Mouse (Mus musculus): Measurements from ENCODE around the gene Napa. TPM values are rescaled to one million over a fixed set of nuclear protein-coding genes. Genes with fewer than 3 reads are reported as not detected.
A peak's percentile ranks its signal among the peaks of the same experiment; 100 is the strongest.

Napa gene
- polyA plus RNA-seq, 1 experiment from 2014 or later: 154 TPM

DNA sequence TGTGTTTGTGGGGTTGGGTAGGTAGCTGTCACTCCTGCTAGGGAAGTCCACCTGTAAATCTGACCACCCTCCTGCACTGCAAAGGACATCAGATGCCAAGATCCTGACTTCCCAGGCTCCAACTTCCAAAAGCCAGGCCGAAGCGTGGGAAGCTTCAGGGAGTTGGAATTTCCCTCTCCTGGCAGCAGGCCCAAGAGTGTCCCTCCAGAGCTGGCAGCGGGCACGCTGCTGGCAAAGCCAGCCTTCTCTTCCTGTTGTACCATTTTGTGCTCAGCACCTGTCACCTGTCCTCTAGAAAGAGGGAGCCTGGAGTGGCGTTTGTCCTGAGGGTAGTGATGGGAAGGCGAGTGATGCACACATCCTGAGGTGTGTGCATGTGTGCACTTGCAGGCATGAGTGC is 30.1 kb downstream of the Napa start:
- H3K27ac ChIP-seq (ENCODE audit: low read length): no peak overlapping the region
- TF ChIP-seq CTCF (IDR thresholded peaks at IDR 0.05) (no peak), EP300 (IDR thresholded peaks at IDR 0.05) (no peak)
- H3K9ac ChIP-seq (replicated peaks; ENCODE audit: low read depth): no peak overlapping the region
- H3K27me3 ChIP-seq (replicated peaks; ENCODE audit: insufficient read depth, low read length): 0 out of 2 replicates have a peak, but pooled peaks cover 2% of the 10 kb centered on the region
- no peaks in the 10 kb centered on the region for H3K9me3 ChIP-seq (ENCODE audit: low read length)
- H3K4me1 ChIP-seq (ENCODE audit: insufficient read depth, low read depth, low read length): no peaks in the 10 kb centered on the region
- no peak for ATAC-seq
- 77% methylated on average over 6 of the region's 6 CpGs for WGBS
- no peak overlapping the region for H3K4me2 ChIP-seq (replicated peaks; ENCODE audit: low read depth, low read length)
- no peak overlapping the region for H3K4me3 ChIP-seq (ENCODE audit: low read depth, low read length)
- H3K36me3 ChIP-seq (ENCODE audit: insufficient read depth, low read length): 0 out of 2 replicates have a peak, but pooled peaks cover 5% of the 10 kb centered on the region
- no peak for DNase-seq (ENCODE audit: low spot score)

- Histone ChIP-seq H3K4me3 (ENCODE audit: low read depth, low read length) (no peak overlapping the region), H3K4me1 (ENCODE audit: insufficient read depth, low read depth, low read length) (no peaks in the 10 kb centered on the region), H3K9ac (replicated peaks; ENCODE audit: low read depth) (no peak overlapping the region), H3K27me3 (replicated peaks; ENCODE audit: insufficient read depth, low read length) (0 out of 2 replicates have a peak, but pooled peaks cover 2% of the 10 kb centered on the region), H3K4me2 (replicated peaks; ENCODE audit: low read depth, low read length) (no peak overlapping the region), H3K9me3 (ENCODE audit: low read length) (no peaks in the 10 kb centered on the region), H3K36me3 (ENCODE audit: insufficient read depth, low read length) (0 out of 2 replicates have a peak, but pooled peaks cover 5% of the 10 kb centered on the region), H3K27ac (ENCODE audit: low read length) (no peak overlapping the region)
- no peak for ATAC-seq
- TF ChIP-seq EP300 (IDR thresholded peaks at IDR 0.05) (no peak), CTCF (IDR thresholded peaks at IDR 0.05) (no peak)
- WGBS: 55% methylated on average over 5 of the region's 5 CpGs
- DNase-seq (ENCODE audit: low spot score): no peak
These were observed 30.6 kb downstream of the Napa start for GRCm38 (mm10) chr7:16128899-16129298.

DNA sequence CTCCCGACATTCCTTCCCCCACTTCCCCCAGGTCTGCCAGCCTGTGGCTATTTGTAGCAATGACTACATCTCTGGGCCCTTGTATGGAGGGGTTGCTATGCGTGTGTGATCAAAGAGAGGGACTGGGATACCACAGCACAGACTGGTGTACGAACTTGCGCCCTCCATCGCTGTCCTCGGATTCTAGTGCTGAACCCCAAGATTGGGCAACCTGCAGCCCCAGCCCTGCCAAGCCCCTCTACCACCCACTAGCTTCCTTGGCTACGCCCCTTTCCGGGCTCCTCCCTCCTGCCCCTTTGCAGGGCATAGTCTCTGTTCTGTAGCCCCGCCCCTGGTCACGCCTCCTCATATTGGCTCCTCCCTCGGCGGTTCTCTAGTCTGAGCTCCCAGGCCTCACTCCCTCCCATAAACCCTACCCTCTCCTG is 31.2 kb downstream of the Napa start, which contains the start of gene Slc8a2:
Slc8a2 (plus strand) TSS at position 406 of the 425 bp plus-strand sequence.
- no peaks in the 10 kb centered on the region for H3K4me1 ChIP-seq (ENCODE audit: insufficient read depth, low read depth, low read length)
- no peak within 1 kb of the TSS for H3K27ac ChIP-seq (ENCODE audit: low read length)
- TF ChIP-seq CTCF (IDR thresholded peaks at IDR 0.05) (no peak), EP300 (IDR thresholded peaks at IDR 0.05) (no peak)
- no peak within 1 kb of the TSS for H3K9ac ChIP-seq (replicated peaks; ENCODE audit: low read depth)
- H3K9me3 ChIP-seq (ENCODE audit: low read length): no peaks in the 10 kb centered on the region
- H3K4me2 ChIP-seq (replicated peaks; ENCODE audit: low read depth, low read length): peak within 1 kb of the TSS; percentile 68
- peak within 1 kb of the TSS; percentile 41 for H3K4me3 ChIP-seq (ENCODE audit: low read depth, low read length)
- ATAC-seq (peak; percentile 85), DNase-seq (ENCODE audit: low spot score) (peak; percentile 78)
- 5% methylated on average over 12 of the region's 12 CpGs for WGBS
- 0 out of 2 replicates have a peak, but pooled peaks cover 2% of the 10 kb centered on the region for H3K27me3 ChIP-seq (replicated peaks; ENCODE audit: insufficient read depth, low read length)
- 0 out of 2 replicates have a peak, but pooled peaks cover 5% of the 10 kb centered on the region for H3K36me3 ChIP-seq (ENCODE audit: insufficient read depth, low read length)

DNA sequence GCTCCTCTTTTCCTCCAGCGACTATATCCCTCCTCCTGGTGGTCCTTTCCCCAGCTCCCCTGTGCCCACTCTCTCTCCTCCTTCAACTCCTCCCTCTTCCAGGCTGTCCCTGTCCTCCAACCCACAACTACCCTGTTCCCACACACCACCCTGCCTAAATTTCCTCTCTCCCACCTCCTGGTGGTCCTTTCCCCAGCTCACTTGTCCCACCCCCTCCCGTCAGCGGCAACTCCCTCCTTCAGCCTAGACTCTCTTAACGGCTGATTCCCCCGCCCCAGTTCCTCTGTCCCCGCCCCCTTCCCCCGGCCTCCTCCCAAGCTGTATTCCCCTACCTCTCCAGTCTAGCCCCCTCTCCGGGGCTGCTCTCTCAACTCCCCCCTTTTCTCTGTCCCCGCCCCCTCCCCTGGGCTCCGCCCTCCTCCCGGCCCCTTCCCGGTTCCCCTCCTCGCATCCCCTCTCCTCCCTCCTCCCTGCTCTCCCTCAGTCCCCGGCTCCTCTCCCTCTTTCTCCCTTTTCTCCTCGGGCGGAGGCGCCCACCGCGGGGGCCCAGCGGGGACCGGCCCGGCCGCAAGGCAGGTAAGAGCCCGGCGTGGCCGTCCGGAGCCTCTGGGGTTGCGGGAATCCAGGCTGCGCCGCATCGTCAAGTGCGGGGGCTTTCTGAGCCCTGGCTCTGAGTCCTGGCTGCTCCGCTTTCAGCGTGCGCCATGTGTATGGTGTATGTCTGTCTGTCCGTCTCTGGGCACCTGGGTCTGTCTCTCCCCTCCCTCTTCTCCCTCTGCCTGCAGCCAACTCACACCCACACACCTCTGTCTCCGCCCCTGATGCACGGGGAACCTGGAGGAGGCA is 31.8 kb downstream of the Napa start:
- no peaks in the 10 kb centered on the region for H3K9me3 ChIP-seq (ENCODE audit: low read length)
- H3K4me3 ChIP-seq (ENCODE audit: low read depth, low read length): peak overlapping the region; percentile 41
- H3K27me3 ChIP-seq (replicated peaks; ENCODE audit: insufficient read depth, low read length): 0 out of 2 replicates have a peak, but pooled peaks cover 2% of the 10 kb centered on the region
- peak; percentile 52 for DNase-seq (ENCODE audit: low spot score)
- WGBS: 2% methylated on average over 33 of the region's 38 CpGs
- H3K4me2 ChIP-seq (replicated peaks; ENCODE audit: low read depth, low read length): peak overlapping the region; percentile 68
- no peaks in the 10 kb centered on the region for H3K4me1 ChIP-seq (ENCODE audit: insufficient read depth, low read depth, low read length)
- TF ChIP-seq EP300 (IDR thresholded peaks at IDR 0.05) (no peak), CTCF (IDR thresholded peaks at IDR 0.05) (no peak)
- H3K9ac ChIP-seq (replicated peaks; ENCODE audit: low read depth): no peak overlapping the region
- 0 out of 2 replicates have a peak, but pooled peaks cover 5% of the 10 kb centered on the region for H3K36me3 ChIP-seq (ENCODE audit: insufficient read depth, low read length)
- no peak overlapping the region for H3K27ac ChIP-seq (ENCODE audit: low read length)
- ATAC-seq: peak; percentile 63

- Histone ChIP-seq H3K4me3 (ENCODE audit: low read depth, low read length) (no peak overlapping the region), H3K27me3 (replicated peaks; ENCODE audit: insufficient read depth, low read length) (0 out of 2 replicates have a peak, but pooled peaks cover 2% of the 10 kb centered on the region), H3K9me3 (ENCODE audit: low read length) (no peaks in the 10 kb centered on the region), H3K4me2 (replicated peaks; ENCODE audit: low read depth, low read length) (no peak overlapping the region), H3K27ac (ENCODE audit: low read length) (no peak overlapping the region), H3K4me1 (ENCODE audit: insufficient read depth, low read depth, low read length) (no peaks in the 10 kb centered on the region), H3K36me3 (ENCODE audit: insufficient read depth, low read length) (no peaks in the 10 kb centered on the region), H3K9ac (replicated peaks; ENCODE audit: low read depth) (no peak overlapping the region)
- ATAC-seq (no peak), DNase-seq (ENCODE audit: low spot score) (no peak)
- TF ChIP-seq EP300 (IDR thresholded peaks at IDR 0.05) (no peak), CTCF (IDR thresholded peaks at IDR 0.05) (no peak)
- WGBS: 34% methylated on average over 13 of the region's 13 CpGs
These were observed 32.8 kb downstream of the Napa start for GRCm38 (mm10) chr7:16130956-16131634.

DNA sequence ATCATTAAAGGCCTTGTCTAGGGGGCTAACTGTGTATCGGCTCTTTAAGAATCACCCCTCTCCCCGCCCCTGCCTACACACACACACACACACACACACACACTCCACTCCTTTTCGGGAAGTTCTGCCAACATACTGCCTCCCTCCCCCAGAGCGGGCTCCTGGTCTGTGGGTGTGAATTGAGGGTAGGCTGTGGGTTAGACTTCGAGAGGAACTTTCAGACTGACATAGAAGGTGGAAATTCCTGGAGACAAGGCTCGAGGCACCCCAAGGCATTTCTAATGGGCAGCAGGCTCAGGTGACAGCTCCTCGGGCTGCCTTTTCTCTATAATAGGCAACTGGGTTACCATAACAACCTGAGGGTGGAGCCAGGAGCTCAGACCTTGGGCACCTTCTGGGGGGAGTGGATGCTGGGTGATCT is 33.9 kb downstream of the Napa start:
- Histone ChIP-seq H3K4me3 (ENCODE audit: low read depth, low read length) (no peak overlapping the region), H3K9me3 (ENCODE audit: low read length) (no peaks in the 10 kb centered on the region), H3K27ac (ENCODE audit: low read length) (no peak overlapping the region), H3K9ac (replicated peaks; ENCODE audit: low read depth) (no peak overlapping the region), H3K27me3 (replicated peaks; ENCODE audit: insufficient read depth, low read length) (0 out of 2 replicates have a peak, but pooled peaks cover 2% of the 10 kb centered on the region), H3K4me2 (replicated peaks; ENCODE audit: low read depth, low read length) (no peak overlapping the region), H3K4me1 (ENCODE audit: insufficient read depth, low read depth, low read length) (no peaks in the 10 kb centered on the region), H3K36me3 (ENCODE audit: insufficient read depth, low read length) (no peaks in the 10 kb centered on the region)
- DNase-seq (ENCODE audit: low spot score): no peak
- no peak for ATAC-seq
- TF ChIP-seq CTCF (IDR thresholded peaks at IDR 0.05) (no peak), EP300 (IDR thresholded peaks at IDR 0.05) (no peak)
- WGBS: 10% methylated on average over 6 of the region's 7 CpGs
